Mouse (Mus musculus) CH12.LX (cell line): Measurements from ENCODE around the gene Ggct. TPM values are rescaled to one million over a fixed set of nuclear protein-coding genes. Genes with fewer than 3 reads are reported as not detected.

Source experiments
- DNase-seq: peaks from one replicate; pipeline ENCODE4 v3.0.0-alpha.2; 2013; ENCODE audit errors: extremely low read depth
- H3K27ac ChIP-seq: 2 replicates; pipeline ENCODE4 v1.5.1; 2012; ENCODE audit warnings: low read depth, mild to moderate bottlenecking, control low read depth, moderate library complexity; ENCODE audit not compliant: insufficient read depth
- H3K27me3 ChIP-seq: replicated peaks from 2 replicates; pipeline ENCODE3; 2012; ENCODE audit warnings: inconsistent platforms
- H3K36me3 ChIP-seq, 2 experiments: replicated peaks in 1 of 2; 2 replicates each; pipeline versions ENCODE3 to v1.6.1; 2012; ENCODE audit warnings: inconsistent platforms in 1 of 2, low read length in 1 of 2, mild to moderate bottlenecking in 1 of 2, mixed read lengths in 1 of 2, moderate library complexity in 1 of 2; ENCODE audit not compliant: control insufficient read depth in 1 of 2, insufficient read depth in 1 of 2
- H3K4me1 ChIP-seq, 2 experiments: 2 replicates each; pipeline ENCODE4 v1.6.1; 2012; ENCODE audit warnings: inconsistent platforms in 1 of 2, moderate library complexity in 1 of 2; ENCODE audit not compliant: insufficient read depth in 2 of 2, control insufficient read depth in 1 of 2
- H3K4me2 ChIP-seq: 2 replicates; pipeline ENCODE4 v1.6.1; 2012; ENCODE audit warnings: low read depth, mild to moderate bottlenecking, control low read depth; ENCODE audit not compliant: poor library complexity, insufficient read depth, severe bottlenecking
- H3K4me3 ChIP-seq, 3 experiments: fragments of 150-350 bp in 1 of 3; sonication (generic) in 1 of 3; replicated peaks in 1 of 3; 2 replicates each; pipeline versions ENCODE3 to v1.5.1; 2011 to 2012; ENCODE audit warnings: low read depth in 2 of 3, low read length in 2 of 3, mild to moderate bottlenecking in 2 of 3, moderate library complexity in 2 of 3, control low read depth in 1 of 3, improper control_type of control experiment in 1 of 3, inconsistent platforms in 1 of 3, mixed read lengths in 1 of 3; ENCODE audit not compliant: poor library complexity in 1 of 3
- H3K79me2 ChIP-seq: replicated peaks from 2 replicates; pipeline ENCODE4 v1.6.1; 2012; ENCODE audit warnings: mild to moderate bottlenecking, moderate library complexity; ENCODE audit not compliant: control insufficient read depth, poor library complexity, insufficient read depth, severe bottlenecking; ENCODE audit errors: extremely low read depth
- H3K9ac ChIP-seq: 2 replicates; pipeline ENCODE4 v1.6.1; 2012; ENCODE audit warnings: low read depth, mild to moderate bottlenecking, control low read depth, moderate library complexity; ENCODE audit not compliant: insufficient read depth
- H3K9me3 ChIP-seq: replicated peaks from 2 replicates; pipeline ENCODE3; 2012; ENCODE audit warnings: low read length, inconsistent platforms, mixed read lengths
- BHLHE40 ChIP-seq: IDR thresholded peaks from 2 replicates; pipeline ENCODE4 v1.6.1; 2011; ENCODE audit warnings: mild to moderate bottlenecking, low read depth, low read length, improper control_type of control experiment
- CHD1 ChIP-seq: IDR thresholded peaks from 2 replicates; pipeline ENCODE4 v1.6.1; 2012; ENCODE audit warnings: low read depth, low read length, improper control_type of control experiment, inconsistent platforms
- CHD2 ChIP-seq: IDR thresholded peaks from 2 replicates; pipeline ENCODE4 v1.6.1; 2011; ENCODE audit warnings: low read length, improper control_type of control experiment
- CTCF ChIP-seq, 2 experiments: IDR thresholded peaks in 1 of 2; conservative IDR thresholded peaks in 1 of 2; 2 replicates each; pipeline ENCODE4 v1.5.1; 2011 to 2012; ENCODE audit warnings: low read depth in 2 of 2, low read length in 2 of 2, improper control_type of control experiment in 1 of 2, inconsistent platforms in 1 of 2, mild to moderate bottlenecking in 1 of 2, moderate library complexity in 1 of 2
- E2F4 ChIP-seq: IDR thresholded peaks from 2 replicates; pipeline ENCODE4 v1.6.1; 2011; ENCODE audit warnings: low read depth, low read length, improper control_type of control experiment; ENCODE audit not compliant: insufficient replicate concordance
- ELF1 ChIP-seq: IDR thresholded peaks from 2 replicates; pipeline ENCODE4 v1.6.1; 2014; ENCODE audit warnings: low read depth, mild to moderate bottlenecking, inconsistent platforms, low read length, improper control_type of control experiment
- ETS1 ChIP-seq: conservative IDR thresholded peaks from 2 replicates; pipeline ENCODE4 v1.6.1; 2012; ENCODE audit warnings: low read depth, mild to moderate bottlenecking, inconsistent platforms, low read length, improper control_type of control experiment, moderate library complexity
- GABPA ChIP-seq: IDR thresholded peaks from 2 replicates; pipeline ENCODE4 v1.6.1; 2012; ENCODE audit warnings: low read depth, low read length, improper control_type of control experiment, inconsistent platforms; ENCODE audit not compliant: insufficient replicate concordance
- HCFC1 ChIP-seq: IDR thresholded peaks from 2 replicates; pipeline ENCODE4 v1.6.1; 2012; ENCODE audit warnings: low read depth, mild to moderate bottlenecking, inconsistent platforms, low read length, improper control_type of control experiment
- IRF4 ChIP-seq: IDR thresholded peaks from 2 replicates; pipeline ENCODE4 v1.6.1; 2014; ENCODE audit warnings: low read depth, mild to moderate bottlenecking, inconsistent platforms, low read length, improper control_type of control experiment
- JUN ChIP-seq: IDR thresholded peaks from 2 replicates; pipeline ENCODE4 v1.6.1; 2011; ENCODE audit warnings: low read depth, mild to moderate bottlenecking, low read length, improper control_type of control experiment, moderate library complexity; ENCODE audit not compliant: insufficient read depth
- JUND ChIP-seq: conservative IDR thresholded peaks from 2 replicates; pipeline ENCODE4 v1.6.1; 2011; ENCODE audit warnings: low read depth, low read length, improper control_type of control experiment
- KAT2A ChIP-seq: IDR thresholded peaks from 2 replicates; pipeline ENCODE4 v1.6.1; 2012; ENCODE audit warnings: low read length, improper control_type of control experiment, inconsistent platforms; ENCODE audit not compliant: insufficient replicate concordance
- MAX ChIP-seq: IDR thresholded peaks from 2 replicates; pipeline ENCODE4 v1.6.1; 2011; ENCODE audit warnings: low read length, improper control_type of control experiment
- MAZ ChIP-seq: IDR thresholded peaks from 2 replicates; pipeline ENCODE4 v1.6.1; 2012; ENCODE audit warnings: low read depth, mild to moderate bottlenecking, inconsistent platforms, low read length, improper control_type of control experiment, moderate library complexity
- MEF2A ChIP-seq: IDR thresholded peaks from 2 replicates; pipeline ENCODE4 v1.6.1; 2014; ENCODE audit warnings: low read depth, mild to moderate bottlenecking, inconsistent platforms, low read length, improper control_type of control experiment, borderline replicate concordance
- NRF1 ChIP-seq: IDR thresholded peaks from 2 replicates; pipeline ENCODE4 v1.6.1; 2014; ENCODE audit warnings: low read depth, mild to moderate bottlenecking, inconsistent platforms, low read length, improper control_type of control experiment, moderate library complexity
- POLR2A ChIP-seq: IDR thresholded peaks from 2 replicates; pipeline ENCODE4 v1.6.1; 2011; ENCODE audit warnings: low read depth, mild to moderate bottlenecking, improper control_type of control experiment, low read length
- POLR2AphosphoS2 ChIP-seq: IDR thresholded peaks from 2 replicates; pipeline ENCODE4 v1.6.1; 2011; ENCODE audit warnings: low read depth, low read length, improper control_type of control experiment
- RAD21 ChIP-seq: IDR thresholded peaks from 2 replicates; pipeline ENCODE4 v1.6.1; 2011; ENCODE audit warnings: low read depth, mild to moderate bottlenecking, low read length, improper control_type of control experiment, moderate library complexity
- RCOR1 ChIP-seq: conservative IDR thresholded peaks from 2 replicates; pipeline ENCODE4 v1.6.1; 2012; ENCODE audit warnings: low read depth, mild to moderate bottlenecking, inconsistent platforms, low read length, improper control_type of control experiment
- SMC3 ChIP-seq: IDR thresholded peaks from 2 replicates; pipeline ENCODE4 v1.6.1; 2011; ENCODE audit warnings: low read depth, low read length, improper control_type of control experiment
- TCF12 ChIP-seq: IDR thresholded peaks from 2 replicates; pipeline ENCODE4 v1.6.1; 2014; ENCODE audit warnings: low read depth, mild to moderate bottlenecking, inconsistent platforms, low read length, improper control_type of control experiment
- UBTF ChIP-seq: IDR thresholded peaks from 2 replicates; pipeline ENCODE4 v1.6.1; 2012; ENCODE audit warnings: low read depth, mild to moderate bottlenecking, inconsistent platforms, low read length, improper control_type of control experiment, moderate library complexity
- ZKSCAN1 ChIP-seq: IDR thresholded peaks from 2 replicates; pipeline ENCODE4 v1.6.1; 2012; ENCODE audit warnings: low read depth, inconsistent platforms, low read length, improper control_type of control experiment, borderline replicate concordance
- ZMIZ1 ChIP-seq: IDR thresholded peaks from 2 replicates; pipeline ENCODE4 v1.6.1; 2012; ENCODE audit warnings: low read depth, mild to moderate bottlenecking, inconsistent platforms, low read length, improper control_type of control experiment
- ZNF384 ChIP-seq: IDR thresholded peaks from 2 replicates; pipeline ENCODE4 v1.6.1; 2012; ENCODE audit warnings: low read depth, low read length, improper control_type of control experiment, inconsistent platforms
- dilution Hi-C: fragments of 300-500 bp; cut with MboI; formaldehyde crosslinking; loops from 2 replicates; pipeline ENCODE4 v1.14.3; 2020; ENCODE audit warnings: low sequenced_read_pairs; ENCODE audit not compliant: extremely low pct_unique_long_range_greater_than_20kb, extremely low pct_ligation_motif_present
- in situ Hi-C: fragments of 300-500 bp; cut with MboI; formaldehyde crosslinking; loops from 3 replicates; pipeline ENCODE4 v1.14.3; 2019; ENCODE audit warnings: low sequenced_read_pairs, low pct_ligation_motif_present, low pct_unique_long_range_greater_than_20kb, mixed read lengths
- polyA plus RNA-seq: library from polyadenylated mRNA; unstranded; fragments of >175 nt; gene quantifications from 2 replicates; pipeline ENCODE4 v1.2.1, GENCODE M21; 2012; ENCODE audit warnings: low read depth; ENCODE audit not compliant: insufficient read length
- total RNA-seq, 2 experiments: library from RNA; depleted of rRNA; stranded (reverse); fragments of 300-350 nt in 1 of 2; fragments of >200 nt in 1 of 2; gene quantifications; 2 replicates each; pipeline ENCODE4 v1.2.3; 2012 to 2014

Ggct gene
- total and polyA plus RNA-seq, 3 experiments = 9.8 to 24.5 (median 12.7) TPM

- Histone ChIP-seq H3K79me2 (no peaks in the 10 kb centered on the region), H3K36me3 (no peaks in the 10 kb centered on the region), H3K4me1 (peaks cover 0 to 7% of the 10 kb centered on the region in 2 experiments; a peak in 2 of 4 replicates), H3K27ac (no peak overlapping the region), H3K9me3 (no peaks in the 10 kb centered on the region), H3K27me3 (no peaks in the 10 kb centered on the region), H3K9ac (no peak overlapping the region), H3K4me2 (no peak overlapping the region), H3K4me3 (no peak overlapping the region)
- no peak for TF ChIP-seq NRF1
- TF ChIP-seq MAX = no peak
- TF ChIP-seq BHLHE40 = no peak
- in situ Hi-C loops = no loop called here
- dilution Hi-C loops = no loop called here
- DNase-seq = no peak
These were observed 51.6 kb downstream of the Ggct start for GRCm38 (mm10) chr6:54941149-54941548.

DNA sequence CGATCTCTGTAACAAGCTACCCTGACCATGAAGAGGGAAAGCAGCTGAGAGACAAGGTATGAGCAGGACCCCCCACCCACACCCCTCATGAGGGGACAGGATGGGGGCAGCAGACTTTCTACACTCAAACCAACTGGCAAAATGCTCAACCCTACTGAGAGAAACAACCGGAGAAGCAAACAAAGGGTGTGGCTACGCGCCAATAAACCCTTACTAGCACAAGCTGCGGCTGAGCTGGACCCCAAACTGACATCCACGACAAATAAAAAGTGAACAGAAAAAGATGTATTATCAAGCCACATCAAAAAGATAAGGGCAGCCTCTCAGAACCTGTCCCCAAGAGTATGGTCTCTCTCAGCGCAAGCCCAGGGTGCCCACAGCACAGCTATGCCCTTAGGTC, 52.6 kb downstream of the Ggct start:
- TF ChIP-seq CHD1 = no peak
- TF ChIP-seq POLR2A = no peak
- TF ChIP-seq ELF1 = no peak
- no peak for TF ChIP-seq CHD2
- no peak for TF ChIP-seq KAT2A
- no peak for TF ChIP-seq ZNF384
- TF ChIP-seq HCFC1 = no peak
- no peak for TF ChIP-seq GABPA
- no peak for TF ChIP-seq JUN
- TF ChIP-seq SMC3 = no peak
- TF ChIP-seq RCOR1 = no peak
- Histone ChIP-seq H3K27me3 (no peaks in the 10 kb centered on the region), H3K79me2 (no peaks in the 10 kb centered on the region), H3K9me3 (no peaks in the 10 kb centered on the region), H3K36me3 (no peaks in the 10 kb centered on the region), H3K4me1 (peaks cover 0 to 8% of the 10 kb centered on the region in 2 experiments; a peak in 2 of 4 replicates), H3K27ac (no peak overlapping the region), H3K9ac (no peak overlapping the region), H3K4me3 (no peak overlapping the region), H3K4me2 (no peak overlapping the region)
- in situ Hi-C loops (no loop called here), dilution Hi-C loops (no loop called here)
- DNase-seq = no peak

GRCm38 (mm10) chr6:54939631-54940030, 53.1 kb downstream of the Ggct start:
- in situ Hi-C loops (no loop called here), dilution Hi-C loops (no loop called here)
- Histone ChIP-seq H3K9ac (no peak overlapping the region), H3K79me2 (no peaks in the 10 kb centered on the region), H3K4me2 (no peak overlapping the region), H3K9me3 (no peaks in the 10 kb centered on the region), H3K27ac (no peak overlapping the region), H3K36me3 (no peaks in the 10 kb centered on the region), H3K4me3 (no peak overlapping the region), H3K27me3 (no peaks in the 10 kb centered on the region), H3K4me1 (peaks cover 0 to 9% of the 10 kb centered on the region in 2 experiments; a peak in 2 of 4 replicates)
- DNase-seq = no peak
- TF ChIP-seq ZMIZ1 (no peak), GABPA (no peak), ETS1 (no peak), ZKSCAN1 (no peak), POLR2AphosphoS2 (no peak), UBTF (no peak), E2F4 (no peak), MAX (no peak), CHD2 (no peak), IRF4 (no peak), MAZ (no peak), MEF2A (no peak), TCF12 (no peak), NRF1 (no peak), CTCF (conservative IDR thresholded peaks at IDR 0.05 in 1 of 2, IDR thresholded peaks at IDR 0.05 in 1 of 2; ENCODE audit: low read depth in 2 of 2, low read length in 2 of 2) (no peak), BHLHE40 (no peak), POLR2A (no peak), RAD21 (no peak), JUND (no peak)
